Mouse (Mus musculus) erythroblast, embryonic 14.5 days (primary cell): ENCODE data around the gene Zfpm1. TPM values are rescaled to one million over a fixed set of nuclear protein-coding genes. Genes with fewer than 3 reads are reported as not detected.

Experiments
- H3K27me3 ChIP-seq: 2 replicates; pipeline ENCODE4 v1.6.1; 2012; ENCODE audit warnings: inconsistent platforms; ENCODE audit not compliant: control insufficient read depth
- H3K36me3 ChIP-seq: 2 replicates; pipeline ENCODE4 v1.6.1; 2012; ENCODE audit warnings: mild to moderate bottlenecking, inconsistent platforms; ENCODE audit not compliant: control insufficient read depth
- H3K4me1 ChIP-seq: 2 replicates; pipeline ENCODE4 v1.6.1; 2012; ENCODE audit warnings: inconsistent platforms; ENCODE audit not compliant: control insufficient read depth
- H3K4me3 ChIP-seq: replicated peaks from 2 replicates; pipeline ENCODE3; 2012; ENCODE audit warnings: moderate library complexity, mild to moderate bottlenecking, inconsistent platforms
- H3K9me3 ChIP-seq: 2 replicates; pipeline ENCODE4 v1.6.1; 2012; ENCODE audit warnings: low read length, inconsistent platforms, mixed read lengths; ENCODE audit not compliant: control insufficient read depth
- GATA1 ChIP-seq: IDR thresholded peaks from 2 replicates; pipeline ENCODE4 v1.6.1; 2012; ENCODE audit warnings: low read length, inconsistent platforms, mixed read lengths
- TAL1 ChIP-seq: IDR thresholded peaks from 3 replicates; pipeline ENCODE4 v1.6.1; 2012; ENCODE audit warnings: low read length, inconsistent platforms, mixed read lengths
- polyA plus RNA-seq: library from polyadenylated mRNA; stranded (reverse); fragments of >175 nt; gene quantifications from 2 replicates; pipeline ENCODE4 v1.2.3, GENCODE M21; 2012

The Zfpm1 gene
- polyA plus RNA-seq, 1 experiment, result 331 TPM

DNA sequence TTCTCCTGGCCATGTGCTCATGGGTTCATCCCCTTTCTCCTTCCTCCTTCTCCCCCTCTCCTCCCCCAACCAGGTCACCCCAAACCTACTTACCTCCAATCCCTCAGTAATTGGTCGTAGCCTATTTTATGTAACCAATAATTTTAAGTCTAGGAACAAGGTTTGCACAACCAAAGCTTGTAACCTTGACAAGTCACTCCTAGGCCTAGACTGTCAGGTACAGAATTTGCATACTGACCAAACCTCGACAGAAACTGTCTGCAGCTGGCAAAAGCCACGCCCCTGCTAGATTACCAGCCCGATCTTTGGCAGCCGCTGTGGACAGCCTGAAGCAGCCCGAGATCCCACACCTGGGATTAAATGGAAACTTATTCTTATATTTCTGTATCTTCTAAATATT, 89.8 kb downstream of the Zfpm1 start:
- Histone ChIP-seq H3K9me3 (no peaks in the 10 kb centered on the region), H3K4me1 (peaks cover 40% of the 10 kb centered on the region), H3K27me3 (no peaks in the 10 kb centered on the region), H3K36me3 (peaks cover 3% of the 10 kb centered on the region), H3K4me3 (no peak overlapping the region)
- no peak for TF ChIP-seq GATA1
- no peak for TF ChIP-seq TAL1

DNA sequence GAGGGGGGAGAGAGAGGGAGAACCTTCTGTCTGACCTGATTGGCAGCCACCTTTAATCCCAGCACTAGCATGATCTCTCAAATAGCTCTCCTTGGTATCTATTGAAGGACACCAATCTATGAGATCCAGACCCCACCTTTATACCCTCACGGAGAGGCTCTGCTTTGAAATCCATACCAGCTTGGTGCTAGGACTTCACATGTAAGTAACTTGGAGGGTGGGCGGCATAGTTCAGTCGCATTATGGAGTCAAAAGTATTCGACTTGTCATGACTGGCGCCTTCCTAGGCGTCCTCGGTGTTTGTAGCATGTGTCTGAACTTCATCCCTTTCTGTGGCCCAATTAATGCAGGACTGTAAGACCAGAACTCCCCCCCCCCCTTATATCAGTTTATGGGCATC, 93.4 kb downstream of the Zfpm1 start:
- Histone ChIP-seq H3K27me3 (no peaks in the 10 kb centered on the region), H3K4me1 (peaks cover 61% of the 10 kb centered on the region)
- no peak for TF ChIP-seq TAL1
- TF ChIP-seq GATA1, result no peak

DNA sequence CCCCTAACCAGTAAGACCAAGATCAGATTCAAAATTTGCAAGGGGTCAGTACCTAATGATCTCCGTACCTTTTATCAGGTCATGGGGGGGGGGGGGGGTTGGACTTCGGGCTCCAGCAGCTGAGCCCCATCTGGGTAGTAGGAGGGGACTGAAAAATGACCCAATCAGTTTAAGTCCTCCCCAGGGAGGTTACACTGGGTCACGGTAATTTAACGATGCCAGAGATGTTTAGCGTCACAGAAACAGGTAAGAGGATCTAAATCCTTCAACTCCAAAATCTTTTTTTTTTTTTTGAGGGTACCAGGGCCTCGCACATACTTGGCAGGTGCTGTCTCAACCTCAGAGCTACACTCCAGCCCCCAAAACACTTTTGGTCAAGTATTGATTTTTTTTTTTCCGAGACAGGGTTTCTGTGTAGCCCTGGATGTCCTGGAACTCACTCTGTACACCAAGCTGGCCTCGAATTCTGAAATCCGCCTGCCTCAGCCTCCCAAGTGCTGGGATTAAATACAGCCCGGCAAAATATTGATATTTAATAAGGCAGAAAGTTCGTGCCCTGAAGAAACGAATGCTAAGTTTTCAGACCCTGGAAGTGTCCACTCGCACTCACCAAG, 93.9 kb downstream of the Zfpm1 start:
- H3K4me3 ChIP-seq, result peak overlapping the region; percentile 97
- H3K36me3 ChIP-seq, result peaks cover 38% of the 10 kb centered on the region
- no peak for TF ChIP-seq TAL1
- no peak for TF ChIP-seq GATA1
- no peaks in the 10 kb centered on the region for H3K9me3 ChIP-seq
- H3K27me3 ChIP-seq, result no peaks in the 10 kb centered on the region
- peaks cover 63% of the 10 kb centered on the region for H3K4me1 ChIP-seq

More for the DNA sequence above, 93.4 kb downstream of the Zfpm1 start:
- H3K9me3 ChIP-seq, result no peaks in the 10 kb centered on the region
- peak overlapping the region; percentile 97 for H3K4me3 ChIP-seq
- peaks cover 33% of the 10 kb centered on the region for H3K36me3 ChIP-seq

DNA sequence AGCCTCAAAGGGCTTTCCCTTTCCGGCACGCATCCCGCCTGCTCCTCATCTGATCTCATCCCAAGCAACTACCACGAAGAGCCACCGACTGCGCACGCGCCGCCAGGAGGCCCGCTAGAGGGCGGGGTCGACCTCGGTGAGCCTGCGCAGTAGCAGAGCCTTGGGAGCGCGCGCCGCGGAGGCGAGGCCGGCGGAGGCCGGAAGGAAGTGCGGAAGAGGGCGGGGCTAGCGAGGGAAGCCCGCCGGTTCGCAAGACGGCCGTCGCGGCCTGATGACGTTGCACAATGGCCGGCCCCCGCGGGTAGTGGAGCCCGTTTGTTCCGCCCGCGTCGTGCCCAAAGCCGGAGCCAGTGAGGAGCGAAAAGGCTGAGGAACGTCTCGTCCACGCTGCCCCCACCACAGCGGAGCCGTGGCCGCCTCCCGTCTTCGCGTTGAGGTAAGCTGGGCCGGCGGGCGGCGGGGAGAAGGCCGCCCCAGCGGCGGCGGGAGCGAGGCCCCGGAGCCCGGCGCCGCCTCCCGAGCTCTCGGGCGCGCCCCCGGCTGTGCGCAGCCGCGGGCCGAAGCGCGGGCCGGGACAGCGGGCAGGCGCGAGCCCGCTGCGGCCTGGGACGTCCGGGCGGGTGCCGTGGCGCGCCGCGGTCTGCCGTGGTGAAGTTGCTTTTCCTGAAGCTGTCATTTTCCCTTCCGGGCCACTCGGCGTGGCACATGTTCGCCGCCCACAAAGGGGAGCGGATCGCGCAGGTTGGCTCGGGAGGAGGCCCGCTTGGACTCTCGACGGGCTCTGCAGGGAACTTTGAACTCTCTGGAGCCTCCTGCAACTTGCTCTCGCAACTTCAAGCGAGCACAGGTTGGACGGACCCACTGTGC, 94.7 kb downstream of the Zfpm1 start, which contains the start of gene Zc3h18:
Gene Zc3h18 (plus strand): TSS at position 245 of the 867 bp plus-strand sequence.
- peaks cover 65% of the 10 kb centered on the region for H3K4me1 ChIP-seq
- no peaks in the 10 kb centered on the region for H3K9me3 ChIP-seq
- peak within 1 kb of the TSS; percentile 97 for H3K4me3 ChIP-seq
- TF ChIP-seq TAL1, result no peak
- no peak for TF ChIP-seq GATA1
- peaks cover 44% of the 10 kb centered on the region for H3K36me3 ChIP-seq
- H3K27me3 ChIP-seq, result no peaks in the 10 kb centered on the region

DNA sequence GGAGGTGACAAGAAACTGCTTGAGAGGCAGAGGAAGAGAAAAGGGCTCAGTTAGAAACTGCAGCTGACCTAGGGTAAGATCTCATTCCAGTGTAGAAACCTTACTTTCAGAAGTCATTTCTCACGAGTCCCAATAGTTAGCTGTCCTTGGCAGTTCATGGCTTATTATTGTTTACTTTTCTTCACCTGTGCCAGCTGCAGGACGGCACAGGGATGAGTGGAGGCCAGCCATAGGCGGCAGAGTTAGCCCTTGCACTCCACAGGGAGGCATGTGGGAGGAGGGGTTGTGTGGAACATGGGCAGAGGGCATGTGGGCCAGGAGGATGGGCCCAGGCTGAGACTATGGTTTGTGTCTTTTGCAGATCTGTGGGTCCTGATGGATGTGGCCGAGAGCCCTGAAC, 101.1 kb downstream of the Zfpm1 start:
- no peak overlapping the region for H3K4me3 ChIP-seq
- no peak for TF ChIP-seq TAL1
- TF ChIP-seq GATA1, result no peak

More for the DNA sequence above, 101.1 kb downstream of the Zfpm1 start:
- Histone ChIP-seq H3K4me1 (peaks cover 29% of the 10 kb centered on the region), H3K36me3 (peaks cover 95% of the 10 kb centered on the region), H3K9me3 (no peaks in the 10 kb centered on the region), H3K27me3 (no peaks in the 10 kb centered on the region)

Other genes with a start within 250 kb of the Zfpm1 start
- not detected in 2 replicates for gene Trhr2, start 78.6 kb downstream of the Zfpm1 start, polyA plus RNA-seq
- gene Zc3h18, start 94.5 kb downstream of the Zfpm1 start, polyA plus RNA-seq, result 10.0 and 10.5 TPM in 2 replicates
- gene Il17c, start 139.9 kb downstream of the Zfpm1 start, polyA plus RNA-seq, result not detected in 2 replicates
- 5.9 and 9.0 TPM in 2 replicates for gene Cyba, start 150.8 kb downstream of the Zfpm1 start, polyA plus RNA-seq
- gene Mvd, start 161.3 kb downstream of the Zfpm1 start, polyA plus RNA-seq, result 0.17 and 0.19 TPM in 2 replicates
- gene Snai3, start 178.6 kb downstream of the Zfpm1 start, polyA plus RNA-seq, result not detected in 2 replicates
- 1.7 and 1.8 TPM in 2 replicates for gene Rnf166, start 193.9 kb downstream of the Zfpm1 start, polyA plus RNA-seq
- 1.0 and 1.2 TPM in 2 replicates for gene Ctu2, start 194.0 kb downstream of the Zfpm1 start, polyA plus RNA-seq